Mouse (Mus musculus) stomach, postnatal 0 days (tissue): ENCODE results near the gene Ccdc36. TPM values are rescaled to one million over a fixed set of nuclear protein-coding genes. Genes with fewer than 3 reads are reported as not detected.

Experiments
- ATAC-seq: fragments of 200-750 bp; cut with Nextera tagmentation; 2 replicates; pipeline ENCODE4 v1.8.0; 2017; ENCODE audit not compliant: low FRiP score, low TSS enrichment
- DNase-seq: peaks from one replicate; pipeline ENCODE4 v3.0.0-alpha.2; 2016; ENCODE audit warnings: low spot score
- H3K27ac ChIP-seq: fragments of 300-500 bp; sonication (generic); replicated peaks from 2 replicates; pipeline ENCODE4 v1.5.1; 2014; ENCODE audit warnings: mild to moderate bottlenecking, control low read depth
- H3K27me3 ChIP-seq: fragments of 300-500 bp; sonication (generic); 2 replicates; pipeline ENCODE4 v1.6.1; 2014; ENCODE audit warnings: low read length; ENCODE audit not compliant: control insufficient read depth, insufficient read depth
- H3K36me3 ChIP-seq: fragments of 300-500 bp; sonication (generic); 2 replicates; pipeline ENCODE4 v1.6.1; 2014; ENCODE audit warnings: low read length, mixed read lengths; ENCODE audit not compliant: control insufficient read depth, insufficient read depth
- H3K4me1 ChIP-seq: fragments of 300-500 bp; sonication (generic); replicated peaks from 2 replicates; pipeline ENCODE4 v1.6.1; 2014; ENCODE audit warnings: antibody characterized with exemption; ENCODE audit not compliant: control insufficient read depth, insufficient read depth
- H3K4me2 ChIP-seq: fragments of 300-500 bp; sonication (generic); replicated peaks from 2 replicates; pipeline ENCODE4 v1.6.1; 2014; ENCODE audit warnings: low read depth, mild to moderate bottlenecking, control low read depth, moderate library complexity
- H3K4me3 ChIP-seq: fragments of 300-500 bp; sonication (generic); 2 replicates; pipeline ENCODE4 v1.5.1; 2014; ENCODE audit warnings: low read depth, low read length, control low read depth
- H3K9ac ChIP-seq: fragments of 300-500 bp; sonication (generic); 2 replicates; pipeline ENCODE4 v1.6.1; 2014; ENCODE audit warnings: mild to moderate bottlenecking, low read length, control low read depth, mixed read lengths
- H3K9me3 ChIP-seq: fragments of 300-500 bp; sonication (generic); 2 replicates; pipeline ENCODE4 v1.6.1; 2016; ENCODE audit warnings: low read length; ENCODE audit not compliant: control insufficient read depth
- CTCF ChIP-seq: IDR thresholded peaks from 2 replicates; pipeline ENCODE4 v1.5.1; 2016; ENCODE audit warnings: antibody characterized with exemption, low read depth, mild to moderate bottlenecking, moderate library complexity
- EP300 ChIP-seq: optimal IDR thresholded peaks from 2 replicates; pipeline ENCODE3; 2016; ENCODE audit warnings: antibody characterized with exemption
- WGBS: fragments of 180-500 bp; shearing (Covaris S2); extraction: QIAGEN DNeasy Blood & Tissue Kit; methylation state at CpG from one replicate; pipeline ENCODE4 v1.1.7; 2014; 5-methylcytosine and 5-hydroxymethylcytosine counted together
- polyA plus RNA-seq: library from polyadenylated mRNA; unstranded; fragments of >200 nt; fragmentation: Nextera tagmentation; extraction: Ambion mirVana; gene quantifications from 2 replicates; pipeline ENCODE4 v1.2.1, GENCODE M21; 2015

Ccdc36 gene
- polyA plus RNA-seq, 1 experiment from 2014 or later: 0.41 TPM

- WGBS: 78% methylated on average over 4 of the region's 4 CpGs
- no peak for ATAC-seq
- DNase-seq: no peak
- no peaks in the 10 kb centered on the region for H3K27me3 ChIP-seq
- H3K4me2 ChIP-seq: no peak overlapping the region
- TF ChIP-seq EP300: no peak
- 0 out of 2 replicates have a peak, but pooled peaks have one; percentile 14 for TF ChIP-seq CTCF
- no peak overlapping the region for H3K27ac ChIP-seq
- no peak overlapping the region for H3K4me3 ChIP-seq
- H3K9me3 ChIP-seq: no peaks in the 10 kb centered on the region
- H3K36me3 ChIP-seq: peaks cover 36% of the 10 kb centered on the region
- no peak overlapping the region for H3K9ac ChIP-seq
- no peaks in the 10 kb centered on the region for H3K4me1 ChIP-seq
Measured at GRCm38 (mm10) chr9:108386816-108387215, 41.5 kb downstream of the Ccdc36 start.

GRCm38 (mm10) chr9:108385006-108385405 is 43.3 kb downstream of the Ccdc36 start:
- Histone ChIP-seq H3K4me1 (no peaks in the 10 kb centered on the region), H3K9me3 (no peaks in the 10 kb centered on the region), H3K4me2 (no peak overlapping the region), H3K27me3 (no peaks in the 10 kb centered on the region), H3K4me3 (no peak overlapping the region), H3K27ac (no peak overlapping the region), H3K9ac (no peak overlapping the region), H3K36me3 (peaks cover 47% of the 10 kb centered on the region)
- no peak for DNase-seq
- no peak for ATAC-seq
- WGBS: 52% methylated on average over 7 of the region's 7 CpGs
- TF ChIP-seq EP300 (no peak), CTCF (no peak)

- no peaks in the 10 kb centered on the region for H3K9me3 ChIP-seq
- no peaks in the 10 kb centered on the region for H3K27me3 ChIP-seq
- TF ChIP-seq EP300: no peak
- no peaks in the 10 kb centered on the region for H3K4me1 ChIP-seq
- no peak for DNase-seq
- no peak overlapping the region for H3K4me2 ChIP-seq
- WGBS: 97% methylated on average over 9 of the region's 9 CpGs
- H3K27ac ChIP-seq: no peak overlapping the region
- no peak overlapping the region for H3K4me3 ChIP-seq
- no peak overlapping the region for H3K9ac ChIP-seq
- peaks cover 33% of the 10 kb centered on the region for H3K36me3 ChIP-seq
- no peak for ATAC-seq
Measured at GRCm38 (mm10) chr9:108381382-108381781, 46.9 kb downstream of the Ccdc36 start.

- TF ChIP-seq EP300: no peak
- TF ChIP-seq CTCF: no peak
- Histone ChIP-seq H3K9me3 (no peaks in the 10 kb centered on the region), H3K36me3 (peaks cover 40% of the 10 kb centered on the region), H3K4me3 (no peak overlapping the region), H3K27ac (no peak overlapping the region), H3K4me2 (no peak overlapping the region), H3K27me3 (no peaks in the 10 kb centered on the region), H3K4me1 (no peaks in the 10 kb centered on the region), H3K9ac (no peak overlapping the region)
- ATAC-seq: peak; percentile 73
- no peak for DNase-seq
- 82% methylated on average over 4 of the region's 4 CpGs for WGBS
Measured at GRCm38 (mm10) chr9:108379294-108379693, 49.0 kb downstream of the Ccdc36 start.

- no peaks in the 10 kb centered on the region for H3K4me1 ChIP-seq
- no peak overlapping the region for H3K27ac ChIP-seq
- no peak overlapping the region for H3K4me3 ChIP-seq
- ATAC-seq (peak; percentile 41; the same call in 1 of the 2 replicates), DNase-seq (no peak)
- peaks cover 41% of the 10 kb centered on the region for H3K36me3 ChIP-seq
- no peaks in the 10 kb centered on the region for H3K9me3 ChIP-seq
- 71% methylated on average over 5 of the region's 5 CpGs for whole genome bisulfite sequencing
- H3K4me2 ChIP-seq: no peak overlapping the region
- TF ChIP-seq EP300: no peak
- no peak for TF ChIP-seq CTCF
- H3K27me3 ChIP-seq: no peaks in the 10 kb centered on the region
- H3K9ac ChIP-seq: no peak overlapping the region
Measured at GRCm38 (mm10) chr9:108378736-108379135, 49.5 kb downstream of the Ccdc36 start.

- WGBS: 63% methylated on average over 9 of the region's 9 CpGs
- H3K9me3 ChIP-seq: no peaks in the 10 kb centered on the region
- TF ChIP-seq CTCF (no peak), EP300 (no peak)
- H3K4me2 ChIP-seq: no peak overlapping the region
- peaks cover 44% of the 10 kb centered on the region for H3K36me3 ChIP-seq
- H3K4me1 ChIP-seq: no peaks in the 10 kb centered on the region
- DNase-seq (peak; percentile 22), ATAC-seq (peak; percentile 75)
- no peaks in the 10 kb centered on the region for H3K27me3 ChIP-seq
- no peak overlapping the region for H3K27ac ChIP-seq
- no peak overlapping the region for H3K9ac ChIP-seq
- no peak overlapping the region for H3K4me3 ChIP-seq
Measured at GRCm38 (mm10) chr9:108378234-108378633, 50.0 kb downstream of the Ccdc36 start.

Other genes with a start within 250 kb of the Ccdc36 start
- 1.6 and 2.0 TPM in 2 replicates for gene Bsn, start 238.1 kb downstream of the Ccdc36 start, polyA plus RNA-seq
- gene Dag1, start 164.5 kb downstream of the Ccdc36 start, polyA plus RNA-seq: 52.7 and 59.2 TPM in 2 replicates
- 17.3 and 20.3 TPM in 2 replicates for gene Nicn1, start 138.1 kb downstream of the Ccdc36 start, polyA plus RNA-seq
- gene Amt, start 131.6 kb downstream of the Ccdc36 start, polyA plus RNA-seq: 10.5 and 11.6 TPM in 2 replicates
- gene Rhoa, start 122.4 kb downstream of the Ccdc36 start, polyA plus RNA-seq: 363 and 370 TPM in 2 replicates
- 58.2 and 61.4 TPM in 2 replicates for gene Tcta, start 122.3 kb downstream of the Ccdc36 start, polyA plus RNA-seq
- gene Gpx1, start 89.6 kb downstream of the Ccdc36 start, polyA plus RNA-seq: 1,072 and 1,116 TPM in 2 replicates
- gene Usp4, start 80.6 kb downstream of the Ccdc36 start, polyA plus RNA-seq: 56.8 and 59.6 TPM in 2 replicates
- gene 1700102P08Rik, start 35.7 kb downstream of the Ccdc36 start, polyA plus RNA-seq: 0.17 and 0.21 TPM in 2 replicates
- not detected in 2 replicates for gene BC048562, start 8.0 kb upstream of the Ccdc36 start, polyA plus RNA-seq
- 29.7 and 32.2 TPM in 2 replicates for gene Ccdc71, start 32.0 kb upstream of the Ccdc36 start, polyA plus RNA-seq
- gene Klhdc8b, start 33.1 kb upstream of the Ccdc36 start, polyA plus RNA-seq: 37.2 and 46.7 TPM in 2 replicates
- gene Lamb2, start 51.3 kb upstream of the Ccdc36 start, polyA plus RNA-seq: 19.2 and 21.8 TPM in 2 replicates
- 22.2 and 22.7 TPM in 2 replicates for gene Usp19, start 62.1 kb upstream of the Ccdc36 start, polyA plus RNA-seq
- gene Qars, start 79.2 kb upstream of the Ccdc36 start, polyA plus RNA-seq: 66.4 and 70.6 TPM in 2 replicates
- 47.7 and 50.5 TPM in 2 replicates for gene Qrich1, start 88.3 kb upstream of the Ccdc36 start, polyA plus RNA-seq
- 67.1 and 70.6 TPM in 2 replicates for gene Impdh2, start 131.8 kb upstream of the Ccdc36 start, polyA plus RNA-seq
- 40.4 and 42.4 TPM in 2 replicates for gene Ndufaf3, start 138.9 kb upstream of the Ccdc36 start, polyA plus RNA-seq
- gene Dalrd3, start 141.4 kb upstream of the Ccdc36 start, polyA plus RNA-seq: 44.9 and 50.5 TPM in 2 replicates
- gene Wdr6, start 150.3 kb upstream of the Ccdc36 start, polyA plus RNA-seq: 23.2 and 25.5 TPM in 2 replicates
- 3.7 and 4.4 TPM in 2 replicates for gene P4htm, start 169.2 kb upstream of the Ccdc36 start, polyA plus RNA-seq
- gene Arih2, start 220.9 kb upstream of the Ccdc36 start, polyA plus RNA-seq: 25.1 and 27.2 TPM in 2 replicates
- 71.5 and 75.1 TPM in 2 replicates for gene Slc25a20, start 233.6 kb upstream of the Ccdc36 start, polyA plus RNA-seq